Mouse (Mus musculus): ENCODE data around the gene Crb1.

Crb1 gene

GRCm38 (mm10) chr1:139224309-139224949 is 152.5 kb downstream of the Crb1 start:
- no peak for DNase-seq (ENCODE audit: low read depth, low spot score)

DNA sequence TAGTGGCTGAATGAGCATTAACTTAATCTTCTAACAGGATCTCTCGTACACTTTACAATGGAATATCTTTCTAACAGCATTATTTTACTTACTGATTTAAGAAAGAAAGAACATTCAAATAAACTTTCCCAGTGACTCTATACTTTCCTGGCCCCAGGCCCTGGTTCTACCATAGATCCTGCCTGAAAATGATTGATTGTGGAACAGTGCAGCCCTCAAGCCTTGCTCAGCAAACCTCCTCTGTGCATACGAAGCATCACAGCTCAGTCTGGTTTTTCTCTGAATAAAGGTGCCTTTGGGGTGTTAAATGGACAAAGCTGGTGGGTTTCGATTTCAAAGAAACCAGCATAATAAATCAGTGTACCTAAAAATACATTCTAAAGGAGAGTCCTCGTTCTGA is 153.1 kb downstream of the Crb1 start:
- no peak for DNase-seq (ENCODE audit: low read depth, low spot score)

GRCm38 (mm10) chr1:139215311-139215710 is 161.6 kb downstream of the Crb1 start:
- DNase-seq (ENCODE audit: low read depth, low spot score), result no peak

DNA sequence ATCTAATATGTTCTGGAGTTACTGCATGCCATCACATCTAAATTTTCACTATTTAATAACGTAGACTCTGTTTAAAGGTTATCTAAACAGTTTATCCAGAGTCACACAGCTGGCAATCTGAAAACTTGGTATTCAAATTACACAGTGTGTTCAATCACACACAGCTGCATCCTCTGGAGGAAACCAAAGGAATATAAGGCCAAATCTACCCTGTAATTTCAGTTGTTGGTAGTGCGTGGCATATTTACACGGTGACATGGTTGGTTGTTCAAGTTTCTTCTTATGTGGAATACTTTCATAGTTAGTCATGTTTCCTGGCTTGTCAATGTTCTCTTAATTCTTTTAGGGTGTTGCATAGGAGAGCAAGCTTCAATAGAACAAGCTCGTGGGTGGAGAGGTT is 166.4 kb downstream of the Crb1 start:
- no peak for DNase-seq (ENCODE audit: low read depth, low spot score)

DNA sequence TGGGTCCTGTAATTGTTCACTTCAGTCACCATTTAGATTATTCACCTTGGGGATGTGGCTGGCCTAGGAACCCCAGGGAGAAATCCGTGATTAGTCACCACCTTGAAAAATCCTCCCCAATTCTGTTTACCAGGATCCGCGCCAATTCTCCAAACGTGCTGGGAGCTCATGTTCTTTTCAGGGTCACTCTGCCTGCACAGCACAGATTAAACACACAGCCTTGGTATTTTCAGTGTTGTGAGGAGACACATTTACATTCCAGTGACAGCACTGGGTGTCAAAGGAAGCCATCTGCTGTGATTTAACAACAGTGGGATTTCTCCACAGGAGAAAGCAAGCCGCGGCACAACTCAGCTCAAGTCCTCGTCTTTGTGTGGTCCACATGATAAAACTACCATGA is 167.1 kb downstream of the Crb1 start:
- DNase-seq (ENCODE audit: low read depth, low spot score), result no peak

DNA sequence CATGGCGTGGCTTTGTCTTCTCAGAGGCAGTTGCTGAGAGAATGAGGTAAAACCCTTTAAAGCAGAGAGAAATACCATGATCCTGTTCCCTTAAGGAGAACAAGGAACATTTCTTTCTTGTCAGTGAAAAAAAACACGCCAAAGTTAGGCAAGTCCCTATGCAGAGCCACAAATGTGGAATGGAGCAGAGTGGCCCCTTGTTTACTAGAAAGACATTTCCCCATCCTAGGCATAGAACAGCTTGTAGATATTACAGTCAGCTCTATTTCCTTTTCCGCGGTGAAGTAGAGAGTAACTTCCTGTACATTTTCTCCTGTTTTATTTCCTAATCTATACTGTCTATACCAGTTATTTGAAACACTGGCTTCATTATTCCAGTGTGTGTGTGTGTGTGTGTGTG is 170.6 kb downstream of the Crb1 start:
- no peak for DNase-seq (ENCODE audit: low read depth, low spot score)

DNA sequence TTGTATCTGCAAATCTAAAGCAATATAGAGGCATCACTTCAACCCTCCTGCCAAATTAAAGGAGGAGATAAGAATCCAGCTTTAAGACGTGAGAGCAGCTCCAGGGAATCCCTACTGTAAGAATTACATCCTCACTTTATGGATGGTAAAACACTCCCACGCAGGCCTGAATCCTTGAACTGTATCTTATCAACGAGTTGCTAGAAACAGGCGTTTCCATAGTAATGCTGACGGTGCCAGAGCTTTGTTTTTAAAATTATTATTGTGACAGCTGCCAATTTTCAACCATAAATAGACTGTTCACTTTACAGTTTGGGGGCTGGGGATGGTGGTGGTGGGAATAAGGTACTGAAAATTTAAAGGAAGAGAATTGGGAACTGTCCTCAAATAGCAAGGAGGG is 173.9 kb downstream of the Crb1 start:
- no peak for DNase-seq (ENCODE audit: low read depth, low spot score)

DNA sequence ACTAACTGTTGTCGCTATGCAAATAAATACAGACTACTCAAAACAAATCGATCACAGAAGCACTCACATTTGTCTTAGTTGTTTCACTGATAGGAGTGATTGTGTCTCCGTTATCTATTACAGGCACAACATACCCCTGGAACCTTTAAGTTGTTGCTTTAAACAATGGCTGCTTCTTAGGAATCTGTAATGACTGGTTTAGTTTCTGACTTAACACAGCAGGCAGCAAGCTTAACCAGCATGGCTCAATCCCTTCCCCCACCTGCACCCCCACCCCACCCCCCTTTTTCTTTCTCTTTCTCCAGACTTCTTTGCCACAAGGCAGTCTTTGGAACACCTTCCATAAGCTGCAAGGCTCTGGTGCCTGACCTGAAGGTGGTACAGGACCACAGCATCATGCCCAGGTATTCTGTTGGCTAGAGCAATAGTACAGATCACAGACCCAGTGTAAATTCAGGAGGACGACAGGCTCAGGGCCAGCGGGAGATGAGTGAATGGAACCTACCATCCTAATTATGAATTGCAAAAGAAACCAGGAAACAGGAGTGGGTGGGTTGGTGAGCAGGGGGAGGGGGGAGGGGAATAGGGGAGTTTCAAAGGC is 182.4 kb downstream of the Crb1 start:
- DNase-seq (ENCODE audit: low read depth, low spot score), result no peak

DNA sequence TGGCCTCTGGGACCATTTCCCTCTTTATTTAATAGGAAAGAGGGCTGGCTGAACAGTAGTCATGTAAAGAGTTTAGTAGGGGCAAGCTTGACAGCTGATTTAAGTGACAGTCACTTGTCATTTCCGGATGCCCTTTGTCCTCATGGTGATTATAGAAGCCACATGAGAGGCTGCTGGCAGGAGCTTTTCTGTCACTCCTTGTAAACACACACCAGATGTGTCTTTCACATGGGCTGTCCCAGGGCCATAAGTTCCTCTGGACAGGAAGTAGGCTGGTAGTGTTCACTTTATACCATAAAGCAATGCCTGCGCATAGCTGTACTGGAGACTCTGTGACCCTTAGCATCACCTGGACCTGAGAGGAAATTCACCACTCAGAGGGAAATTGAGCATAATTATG is 182.9 kb downstream of the Crb1 start:
- no peak for DNase-seq (ENCODE audit: low read depth, low spot score)

GRCm38 (mm10) chr1:139192635-139193034 is 184.3 kb downstream of the Crb1 start:
- no peak for DNase-seq (ENCODE audit: low read depth, low spot score)

- no peak for DNase-seq (ENCODE audit: low read depth, low spot score)
Observed at GRCm38 (mm10) chr1:139180481-139181149, 196.3 kb downstream of the Crb1 start.

- no peak for DNase-seq (ENCODE audit: low read depth, low spot score)
Observed at GRCm38 (mm10) chr1:139179707-139180106, 197.2 kb downstream of the Crb1 start.

DNA sequence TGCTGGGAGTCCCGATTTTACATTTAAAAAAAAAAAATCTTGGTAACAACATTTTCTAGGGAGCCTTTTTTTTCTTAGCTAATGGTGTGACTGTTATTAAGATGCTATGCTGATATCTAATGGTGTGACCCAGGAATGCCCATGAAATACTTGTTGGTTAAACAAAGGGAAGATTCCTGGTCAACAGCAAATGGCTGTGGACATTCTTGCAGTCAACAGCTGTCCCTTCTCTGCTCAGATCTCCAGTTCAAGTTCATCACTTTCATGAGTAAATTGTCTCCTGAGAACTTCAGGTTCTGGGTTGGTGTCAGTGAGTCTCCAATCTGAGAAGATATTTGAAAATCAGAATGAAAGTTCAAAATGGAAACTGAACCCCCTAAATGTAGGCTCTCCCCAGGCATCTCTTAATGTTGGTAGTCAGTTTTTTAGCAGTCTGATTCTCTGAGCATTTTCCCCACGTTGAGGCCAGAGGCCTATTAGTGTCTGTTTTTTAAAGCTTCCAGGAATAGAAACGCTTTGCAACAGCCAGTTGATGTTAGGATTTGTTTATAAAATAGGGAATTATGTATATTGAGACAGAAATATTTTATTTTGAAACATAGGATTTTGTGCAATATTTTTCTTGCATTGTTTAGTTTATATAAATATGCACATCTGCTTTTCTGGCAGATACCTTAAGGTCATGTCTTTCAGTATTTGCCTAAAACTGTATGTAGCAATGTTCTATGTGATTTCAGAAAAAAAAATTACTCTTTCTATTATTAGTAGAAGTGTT is 202.7 kb downstream of the Crb1 start:
- no peak for DNase-seq (ENCODE audit: low read depth, low spot score)

DNA sequence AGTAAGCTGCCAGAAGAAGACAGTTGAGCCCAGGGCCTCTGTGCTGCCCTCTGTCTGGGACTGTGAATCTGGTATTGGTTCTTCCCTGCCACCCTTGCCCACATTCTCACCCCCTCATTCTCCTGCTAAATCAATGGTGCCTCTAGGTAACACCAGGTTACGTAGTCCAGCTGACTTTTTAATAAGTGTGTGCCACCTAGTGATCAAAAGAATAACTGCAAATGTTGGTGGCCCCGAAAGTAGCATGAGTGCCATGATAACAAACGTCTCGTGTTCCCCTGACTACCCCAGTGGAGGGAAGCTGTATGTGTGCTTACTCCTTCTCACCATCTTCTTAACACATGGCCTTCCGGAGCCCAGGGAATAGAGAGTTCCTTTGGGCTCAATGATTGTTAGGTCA is 214.1 kb downstream of the Crb1 start:
- DNase-seq (ENCODE audit: low read depth, low spot score), result peak; percentile 29

- DNase-seq (ENCODE audit: low read depth, low spot score), result peak; percentile 47
Observed at GRCm38 (mm10) chr1:139161619-139162018, 215.3 kb downstream of the Crb1 start.

DNA sequence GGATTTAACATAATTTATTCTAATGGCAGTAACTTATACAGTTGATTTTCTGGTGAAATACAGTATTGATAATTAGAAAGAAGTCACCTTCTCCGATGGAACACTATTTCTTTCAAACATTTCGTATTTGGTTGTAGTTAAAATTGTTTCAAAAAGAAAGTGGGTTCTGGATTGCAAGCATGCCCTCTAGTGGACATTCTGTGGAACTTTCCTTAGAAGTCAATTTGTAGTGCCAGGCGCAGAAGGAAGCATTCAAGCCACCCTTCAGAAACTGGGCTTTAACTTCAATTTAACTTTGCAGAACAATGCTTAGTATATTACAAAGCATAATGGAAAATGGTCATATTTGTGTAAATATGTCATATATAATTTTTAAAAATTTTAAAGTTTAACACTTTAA is 220.5 kb downstream of the Crb1 start:
- DNase-seq (ENCODE audit: low read depth, low spot score), result no peak

DNA sequence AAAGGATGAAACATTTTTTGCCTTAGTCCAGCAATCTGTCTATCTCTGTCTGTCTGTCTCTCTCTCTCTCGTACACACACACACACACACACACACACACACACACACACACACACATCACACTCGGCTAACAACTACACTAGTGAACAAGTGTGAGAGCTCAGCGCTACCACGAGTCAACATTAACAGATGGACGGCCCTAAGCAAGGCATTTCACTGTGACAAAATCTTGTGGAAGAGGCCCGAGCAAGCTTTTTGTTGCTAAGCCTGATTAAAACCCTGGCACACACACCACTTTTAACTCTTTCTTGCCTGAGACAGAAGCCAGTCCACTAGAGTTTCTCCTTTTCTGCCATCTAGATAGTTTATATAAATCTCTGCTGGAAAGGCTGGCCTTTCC is 223.4 kb downstream of the Crb1 start:
- no peak for DNase-seq (ENCODE audit: low read depth, low spot score)

DNA sequence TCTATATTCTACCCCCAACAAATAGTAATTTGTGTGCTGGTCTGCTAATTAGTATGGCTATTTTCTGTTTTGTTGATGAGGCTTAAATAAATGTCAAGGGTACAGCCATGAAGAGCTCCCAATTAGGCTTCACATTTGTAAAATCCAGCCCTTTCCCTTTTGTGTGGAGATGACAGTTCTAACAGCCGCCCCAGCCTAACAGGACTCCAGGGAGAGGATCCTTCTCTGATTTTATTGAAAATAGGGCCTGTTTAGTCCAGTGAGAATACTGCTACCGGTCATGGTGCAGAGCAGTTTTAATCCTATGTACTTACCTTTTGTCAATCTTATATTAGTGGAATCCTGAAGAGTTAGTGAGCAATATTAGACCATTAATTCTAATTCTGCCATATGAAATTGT is 223.9 kb downstream of the Crb1 start:
- no peak for DNase-seq (ENCODE audit: low read depth, low spot score)
